Mouse (Mus musculus): Measurements from ENCODE around the gene Tspan7. TPM values are rescaled to one million over a fixed set of nuclear protein-coding genes. Genes with fewer than 3 reads are reported as not detected.

Gene Tspan7
- total and polyA plus RNA-seq, 3 experiments: not detected

DNA sequence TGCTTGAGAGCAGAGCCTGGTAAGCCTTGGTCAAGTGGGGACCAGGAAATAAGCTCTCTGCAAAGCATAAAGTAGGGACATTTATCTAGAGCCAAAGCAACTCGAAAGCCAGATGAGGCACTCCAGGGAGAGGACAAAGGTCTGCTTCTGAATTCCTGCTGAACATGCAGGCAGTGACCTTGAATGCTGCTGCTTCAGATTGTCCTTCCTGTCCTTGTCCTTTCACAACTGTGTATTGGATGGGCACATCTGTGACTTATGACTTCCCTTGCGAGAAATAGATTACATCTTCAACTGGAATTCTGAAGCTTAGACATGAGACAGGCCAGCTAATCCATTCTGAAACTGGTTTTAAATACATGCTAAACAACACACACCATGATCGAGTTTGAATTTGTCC lies 71.9 kb downstream of the Tspan7 start:
- no peak for TF ChIP-seq ETS1 (IDR thresholded peaks at IDR 0.05; ENCODE audit: low read depth, low read length)
- TF ChIP-seq POLR2A (IDR thresholded peaks at IDR 0.05; ENCODE audit: control insufficient read depth in 1 of 2, insufficient read depth in 1 of 2, low read depth in 1 of 2, low read length in 2 of 2, poor library complexity in 1 of 2): no peak
- no peak for TF ChIP-seq EP300 (IDR thresholded peaks at IDR 0.05; ENCODE audit: low read depth in 1 of 2, low read length in 2 of 2)
- no peak for TF ChIP-seq ELF1 (IDR thresholded peaks at IDR 0.05; ENCODE audit: low read depth, low read length)
- no peak for TF ChIP-seq MEF2A (IDR thresholded peaks at IDR 0.05; ENCODE audit: extremely low read depth, insufficient replicate concordance, low read depth, low read length, poor library complexity, severe bottlenecking)
- TF ChIP-seq RCOR1 (IDR thresholded peaks at IDR 0.05; ENCODE audit: low read depth, low read length): no peak
- TF ChIP-seq TAL1 (IDR thresholded peaks at IDR 0.05; ENCODE audit: low read length): no peak
- TF ChIP-seq GATA1 (IDR thresholded peaks at IDR 0.05; ENCODE audit: low read depth, low read length): no peak
- no peak for TF ChIP-seq ZMIZ1 (IDR thresholded peaks at IDR 0.05; ENCODE audit: low read depth, low read length)
- no peak for TF ChIP-seq KAT2A (conservative IDR thresholded peaks at IDR 0.05; ENCODE audit: low read depth, low read length)
- TF ChIP-seq TBP (IDR thresholded peaks at IDR 0.05; ENCODE audit: low read depth, low read length): no peak
- no peak for TF ChIP-seq POLR2AphosphoS5 (IDR thresholded peaks at IDR 0.05; ENCODE audit: borderline replicate concordance, low read depth, low read length)
- TF ChIP-seq ZC3H11A (IDR thresholded peaks at IDR 0.05; ENCODE audit: low read depth, low read length): no peak
- TF ChIP-seq TCF12 (IDR thresholded peaks at IDR 0.05; ENCODE audit: low read depth, low read length): no peak
- no peak for TF ChIP-seq MYC (IDR thresholded peaks at IDR 0.05; ENCODE audit: low read depth, low read length)
- no peak for TF ChIP-seq NELFE (IDR thresholded peaks at IDR 0.05; ENCODE audit: low read depth, low read length)
- TF ChIP-seq MXI1 (IDR thresholded peaks at IDR 0.05; ENCODE audit: low read depth, low read length): no peak
- TF ChIP-seq E2F4 (IDR thresholded peaks at IDR 0.05; ENCODE audit: borderline replicate concordance, low read depth, low read length): no peak
- TF ChIP-seq GABPA (IDR thresholded peaks at IDR 0.05; ENCODE audit: low read depth, low read length): no peak
- H3K79me2 ChIP-seq (ENCODE audit: control insufficient read depth, insufficient read depth, low read length, poor library complexity): no peaks in the 10 kb centered on the region
- no peaks in the 10 kb centered on the region for H3K9me3 ChIP-seq (replicated peaks; ENCODE audit: insufficient read depth, low read length)

DNA sequence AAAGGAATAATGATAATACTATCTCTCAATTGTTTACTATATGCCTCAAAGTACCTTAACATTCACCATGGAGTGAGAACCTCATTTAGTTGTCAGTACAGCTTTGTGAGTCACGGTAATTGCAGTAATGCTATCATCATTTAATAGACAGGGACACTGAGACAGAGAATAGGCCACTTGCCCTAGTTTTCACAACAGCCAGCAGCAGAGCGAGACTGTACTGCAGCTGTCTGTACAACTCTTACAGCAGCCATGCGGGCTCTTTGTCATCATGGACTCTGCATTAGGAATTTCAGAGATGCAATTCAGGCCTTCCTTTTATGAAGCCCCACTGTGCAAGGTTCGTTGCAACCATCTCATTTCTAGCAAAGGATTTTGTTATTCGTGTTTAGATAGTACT lies 72.6 kb downstream of the Tspan7 start:
- TF ChIP-seq ZC3H11A (IDR thresholded peaks at IDR 0.05; ENCODE audit: low read depth, low read length) (no peak), EP300 (IDR thresholded peaks at IDR 0.05; ENCODE audit: low read depth in 1 of 2, low read length in 2 of 2) (no peak), GABPA (IDR thresholded peaks at IDR 0.05; ENCODE audit: low read depth, low read length) (no peak), SIN3A (IDR thresholded peaks at IDR 0.05; ENCODE audit: low read length) (no peak), RCOR1 (IDR thresholded peaks at IDR 0.05; ENCODE audit: low read depth, low read length) (no peak), ZNF384 (IDR thresholded peaks at IDR 0.05; ENCODE audit: low read depth, low read length) (no peak), POLR2A (IDR thresholded peaks at IDR 0.05; ENCODE audit: control insufficient read depth in 1 of 2, insufficient read depth in 1 of 2, low read depth in 1 of 2, low read length in 2 of 2, poor library complexity in 1 of 2) (no peak), NRF1 (IDR thresholded peaks at IDR 0.05; ENCODE audit: insufficient read depth, low read depth, low read length, poor library complexity, severe bottlenecking) (no peak), POLR2AphosphoS2 (IDR thresholded peaks at IDR 0.05; ENCODE audit: low read length) (no peak), ZMIZ1 (IDR thresholded peaks at IDR 0.05; ENCODE audit: low read depth, low read length) (no peak), ZKSCAN1 (IDR thresholded peaks at IDR 0.05; ENCODE audit: low read depth, low read length) (no peak), POLR2AphosphoS5 (IDR thresholded peaks at IDR 0.05; ENCODE audit: borderline replicate concordance, low read depth, low read length) (no peak), MYB (IDR thresholded peaks at IDR 0.05; ENCODE audit: low read depth, low read length) (no peak), ETS1 (IDR thresholded peaks at IDR 0.05; ENCODE audit: low read depth, low read length) (no peak), HCFC1 (IDR thresholded peaks at IDR 0.05; ENCODE audit: low read depth, low read length) (no peak), MEF2A (IDR thresholded peaks at IDR 0.05; ENCODE audit: extremely low read depth, insufficient replicate concordance, low read depth, low read length, poor library complexity, severe bottlenecking) (no peak)
- H3K27ac ChIP-seq (ENCODE audit: control insufficient read depth, low read depth, low read length): no peak overlapping the region

More for the DNA sequence above, 71.9 kb downstream of the Tspan7 start:
- Histone ChIP-seq H3K27ac (ENCODE audit: control insufficient read depth, low read depth, low read length) (no peak overlapping the region), H3K36me3 (ENCODE audit: control insufficient read depth in 1 of 2, insufficient read depth in 2 of 2, low read length in 2 of 2) (no peaks in the 10 kb centered on the region), H3K4me3 (ENCODE audit: control insufficient read depth in 1 of 2, insufficient read depth in 1 of 2, low read depth in 2 of 2, low read length in 2 of 2) (no peak overlapping the region), H3K27me3 (ENCODE audit: control insufficient read depth in 1 of 2, insufficient read depth in 2 of 2, low read length in 2 of 2) (no peaks in the 10 kb centered on the region), H3K9ac (ENCODE audit: control insufficient read depth, low read depth, low read length, poor library complexity, severe bottlenecking) (no peak overlapping the region), H3K4me1 (ENCODE audit: control insufficient read depth in 1 of 2, insufficient read depth in 2 of 2, low read length in 2 of 2) (no peaks in the 10 kb centered on the region)
- DNase-seq (ENCODE audit: low read depth, low spot score): no peak

More for the DNA sequence above, 72.6 kb downstream of the Tspan7 start:
- Histone ChIP-seq H3K9me3 (replicated peaks; ENCODE audit: insufficient read depth, low read length) (no peaks in the 10 kb centered on the region), H3K9ac (ENCODE audit: control insufficient read depth, low read depth, low read length, poor library complexity, severe bottlenecking) (no peak overlapping the region), H3K79me2 (ENCODE audit: control insufficient read depth, insufficient read depth, low read length, poor library complexity) (no peaks in the 10 kb centered on the region), H3K4me1 (ENCODE audit: control insufficient read depth in 1 of 2, insufficient read depth in 2 of 2, low read length in 2 of 2) (no peaks in the 10 kb centered on the region), H3K4me3 (ENCODE audit: control insufficient read depth in 1 of 2, insufficient read depth in 1 of 2, low read depth in 2 of 2, low read length in 2 of 2) (no peak overlapping the region), H3K36me3 (ENCODE audit: control insufficient read depth in 1 of 2, insufficient read depth in 2 of 2, low read length in 2 of 2) (no peaks in the 10 kb centered on the region), H3K27me3 (ENCODE audit: control insufficient read depth in 1 of 2, insufficient read depth in 2 of 2, low read length in 2 of 2) (no peaks in the 10 kb centered on the region)
- no peak for DNase-seq (ENCODE audit: low read depth, low spot score)
